Mouse (Mus musculus) forebrain, embryonic 15.5 days (tissue): ENCODE measurements around the gene Crabp2. TPM values are rescaled to one million over a fixed set of nuclear protein-coding genes. Genes with fewer than 3 reads are reported as not detected.

Experiments used
- ATAC-seq: fragments of 200-750 bp; cut with Nextera tagmentation; replicated peaks from 2 replicates; pipeline ENCODE4 v1.8.0; 2017; ENCODE audit warnings: mild to moderate bottlenecking, moderate TSS enrichment, moderate library complexity
- H3K27ac ChIP-seq: fragments of 300-500 bp; sonication (generic); replicated peaks from 2 replicates; pipeline ENCODE4 v1.5.1; 2015; ENCODE audit warnings: mild to moderate bottlenecking, inconsistent platforms
- H3K27me3 ChIP-seq: fragments of 300-500 bp; sonication (generic); 2 replicates; pipeline ENCODE4 v1.6.1; 2015; ENCODE audit warnings: inconsistent platforms
- H3K36me3 ChIP-seq: fragments of 300-500 bp; sonication (generic); 2 replicates; pipeline ENCODE4 v1.6.1; 2015; ENCODE audit warnings: mild to moderate bottlenecking, inconsistent platforms
- H3K4me1 ChIP-seq: fragments of 300-500 bp; sonication (generic); 2 replicates; pipeline ENCODE4 v1.6.1; 2015; ENCODE audit warnings: inconsistent platforms
- H3K4me2 ChIP-seq: fragments of 300-500 bp; sonication (generic); replicated peaks from 2 replicates; pipeline ENCODE4 v1.6.1; 2015; ENCODE audit warnings: mild to moderate bottlenecking, inconsistent platforms
- H3K4me3 ChIP-seq: fragments of 300-500 bp; sonication (generic); 2 replicates; pipeline ENCODE4 v1.5.1; 2015; ENCODE audit warnings: mild to moderate bottlenecking, inconsistent platforms
- H3K9ac ChIP-seq: fragments of 300-500 bp; sonication (generic); replicated peaks from 2 replicates; pipeline ENCODE4 v1.6.1; 2015; ENCODE audit warnings: mild to moderate bottlenecking, inconsistent platforms
- H3K9me3 ChIP-seq: fragments of 300-500 bp; sonication (generic); 2 replicates; pipeline ENCODE4 v1.6.1; 2016; ENCODE audit warnings: inconsistent platforms
- WGBS: fragments of 180-500 bp; shearing (Covaris S2); methylation state at CpG from one replicate; pipeline ENCODE4 v1.1.7; 2015; ENCODE audit warnings: mixed read lengths; 5-methylcytosine and 5-hydroxymethylcytosine counted together
- polyA plus RNA-seq: library from polyadenylated mRNA; unstranded; fragments of >200 nt; fragmentation: Nextera tagmentation; extraction: Ambion mirVana; gene quantifications from 2 replicates; pipeline ENCODE4 v1.2.1, GENCODE M21; 2015

Gene Crabp2
- polyA plus RNA-seq, 1 experiment from 2014 or later = 14.9 TPM

- Histone ChIP-seq H3K9me3 (no peaks in the 10 kb centered on the region), H3K36me3 (peaks cover 45% of the 10 kb centered on the region)
These were observed 18.2 kb upstream of the Crabp2 start, which contains the start of the genes Isg20l2 and Rrnad1 for GRCm38 (mm10) chr3:87930078-87930795. Gene Isg20l2, plus strand, starts transcription at chr3:87930314. Gene Rrnad1, minus strand, starts transcription at chr3:87930717.

GRCm38 (mm10) chr3:87934026-87934425, 14.4 kb upstream of the Crabp2 start:
- no peak overlapping the region for H3K4me3 ChIP-seq
- no peak for ATAC-seq
- no peaks in the 10 kb centered on the region for H3K27me3 ChIP-seq
- no peak overlapping the region for H3K9ac ChIP-seq
- peaks cover 51% of the 10 kb centered on the region for H3K4me1 ChIP-seq
- no peak overlapping the region for H3K27ac ChIP-seq
- WGBS = 61% methylated on average over 5 of the region's 5 CpGs
- H3K9me3 ChIP-seq = no peaks in the 10 kb centered on the region
- no peak overlapping the region for H3K4me2 ChIP-seq
- H3K36me3 ChIP-seq = peaks cover 45% of the 10 kb centered on the region

More at GRCm38 (mm10) chr3:87930078-87930795, 18.2 kb upstream of the Crabp2 start, which contains the start of the genes Isg20l2 and Rrnad1:
- peak within 1 kb of the TSS; percentile 83 for H3K27ac ChIP-seq
- no peaks in the 10 kb centered on the region for H3K27me3 ChIP-seq
- peak within 1 kb of the TSS; percentile 80 for H3K4me2 ChIP-seq
- peak within 1 kb of the TSS; percentile 75 for H3K9ac ChIP-seq
- WGBS = 0% methylated on average over 75 of the region's 78 CpGs
- ATAC-seq = peak; percentile 98
- peaks cover 46% of the 10 kb centered on the region for H3K4me1 ChIP-seq
- H3K4me3 ChIP-seq = peak within 1 kb of the TSS; percentile 70

- no peaks in the 10 kb centered on the region for H3K9me3 ChIP-seq
- peaks cover 46% of the 10 kb centered on the region for H3K4me1 ChIP-seq
- no peak for ATAC-seq
- H3K9ac ChIP-seq = no peak overlapping the region
- no peaks in the 10 kb centered on the region for H3K27me3 ChIP-seq
- H3K36me3 ChIP-seq = peaks cover 50% of the 10 kb centered on the region
- no peak overlapping the region for H3K4me2 ChIP-seq
- H3K4me3 ChIP-seq = no peak overlapping the region
- WGBS = 69% methylated on average over 4 of the region's 4 CpGs
- H3K27ac ChIP-seq = no peak overlapping the region
These were observed 14.0 kb upstream of the Crabp2 start for GRCm38 (mm10) chr3:87934501-87934900.

GRCm38 (mm10) chr3:87935201-87935600, 13.3 kb upstream of the Crabp2 start:
- 86% methylated on average over 4 of the region's 4 CpGs for WGBS
- no peak overlapping the region for H3K4me3 ChIP-seq

GRCm38 (mm10) chr3:87935776-87936175, 12.7 kb upstream of the Crabp2 start:
- Histone ChIP-seq H3K4me1 (peaks cover 43% of the 10 kb centered on the region), H3K36me3 (peaks cover 63% of the 10 kb centered on the region), H3K4me2 (no peak overlapping the region), H3K27me3 (no peaks in the 10 kb centered on the region), H3K27ac (no peak overlapping the region; the same call in 1 of the 2 replicates), H3K9ac (no peak overlapping the region), H3K4me3 (no peak overlapping the region), H3K9me3 (no peaks in the 10 kb centered on the region)
- WGBS = 97% methylated on average over 2 of the region's 2 CpGs
- peak; percentile 75 for ATAC-seq

More at GRCm38 (mm10) chr3:87935201-87935600, 13.3 kb upstream of the Crabp2 start:
- Histone ChIP-seq H3K4me1 (peaks cover 44% of the 10 kb centered on the region), H3K9ac (no peak overlapping the region), H3K4me2 (no peak overlapping the region), H3K27ac (no peak overlapping the region), H3K36me3 (peaks cover 57% of the 10 kb centered on the region), H3K27me3 (no peaks in the 10 kb centered on the region), H3K9me3 (no peaks in the 10 kb centered on the region)
- no peak for ATAC-seq

- ATAC-seq = no peak
- 57% methylated on average over 5 of the region's 5 CpGs for WGBS
These were observed 7.9 kb upstream of the Crabp2 start for GRCm38 (mm10) chr3:87940611-87941010.

GRCm38 (mm10) chr3:87942471-87942870, 6.0 kb upstream of the Crabp2 start:
- Histone ChIP-seq H3K4me1 (peaks cover 24% of the 10 kb centered on the region), H3K27me3 (no peaks in the 10 kb centered on the region), H3K27ac (no peak overlapping the region), H3K4me3 (no peak overlapping the region), H3K4me2 (no peak overlapping the region), H3K9ac (no peak overlapping the region), H3K36me3 (peaks cover 50% of the 10 kb centered on the region), H3K9me3 (no peaks in the 10 kb centered on the region)
- whole genome bisulfite sequencing = 90% methylated on average over 2 of the region's 2 CpGs
- no peak for ATAC-seq

More at GRCm38 (mm10) chr3:87940611-87941010, 7.9 kb upstream of the Crabp2 start:
- peaks cover 17% of the 10 kb centered on the region for H3K4me1 ChIP-seq
- no peak overlapping the region for H3K9ac ChIP-seq
- H3K4me3 ChIP-seq = no peak overlapping the region
- H3K27me3 ChIP-seq = no peaks in the 10 kb centered on the region
- H3K4me2 ChIP-seq = no peak overlapping the region
- H3K9me3 ChIP-seq = no peaks in the 10 kb centered on the region
- H3K36me3 ChIP-seq = peaks cover 57% of the 10 kb centered on the region
- H3K27ac ChIP-seq = no peak overlapping the region

- Histone ChIP-seq H3K27ac (no peak overlapping the region), H3K9me3 (no peaks in the 10 kb centered on the region), H3K4me1 (peaks cover 35% of the 10 kb centered on the region), H3K27me3 (no peaks in the 10 kb centered on the region), H3K4me2 (no peak overlapping the region), H3K9ac (no peak overlapping the region), H3K36me3 (peaks cover 41% of the 10 kb centered on the region), H3K4me3 (no peak overlapping the region)
- ATAC-seq = no peak
- 82% methylated on average over 7 of the region's 7 CpGs for WGBS
These were observed 4.9 kb upstream of the Crabp2 start for GRCm38 (mm10) chr3:87943586-87943985.

GRCm38 (mm10) chr3:87944838-87945600, 3.4 kb upstream of the Crabp2 start:
- peaks cover 27% of the 10 kb centered on the region for H3K36me3 ChIP-seq
- no peak overlapping the region for H3K4me2 ChIP-seq
- H3K4me3 ChIP-seq = no peak overlapping the region
- H3K9me3 ChIP-seq = no peaks in the 10 kb centered on the region
- WGBS = 11% methylated on average over 4 of the region's 4 CpGs
- H3K27me3 ChIP-seq = no peaks in the 10 kb centered on the region
- ATAC-seq = peak; percentile 44; the same call in 1 of the 2 replicates
- no peak overlapping the region for H3K9ac ChIP-seq
- peaks cover 49% of the 10 kb centered on the region for H3K4me1 ChIP-seq
- H3K27ac ChIP-seq = 0 out of 2 replicates have a peak overlapping the region, but pooled peaks have one; percentile 34

GRCm38 (mm10) chr3:87945781-87946540, 2.5 kb upstream of the Crabp2 start:
- peaks cover 17% of the 10 kb centered on the region for H3K36me3 ChIP-seq
- no peak overlapping the region for H3K4me2 ChIP-seq
- H3K27ac ChIP-seq = no peak overlapping the region
- no peak for ATAC-seq
- H3K27me3 ChIP-seq = no peaks in the 10 kb centered on the region
- no peak overlapping the region for H3K9ac ChIP-seq
- no peaks in the 10 kb centered on the region for H3K9me3 ChIP-seq
- H3K4me1 ChIP-seq = peaks cover 54% of the 10 kb centered on the region
- 18% methylated on average over 12 of the region's 12 CpGs for WGBS
- H3K4me3 ChIP-seq = no peak overlapping the region

- no peak for ATAC-seq
- Histone ChIP-seq H3K27ac (no peak overlapping the region), H3K4me1 (peaks cover 54% of the 10 kb centered on the region)
These were observed 2.0 kb upstream of the Crabp2 start for GRCm38 (mm10) chr3:87946541-87946860.

More at GRCm38 (mm10) chr3:87946541-87946860, 2.0 kb upstream of the Crabp2 start:
- WGBS = 43% methylated on average over 1 of the region's 1 CpGs
- no peaks in the 10 kb centered on the region for H3K27me3 ChIP-seq
- no peak overlapping the region for H3K9ac ChIP-seq
- H3K4me2 ChIP-seq = no peak overlapping the region
- H3K9me3 ChIP-seq = no peaks in the 10 kb centered on the region
- no peak overlapping the region for H3K4me3 ChIP-seq
- peaks cover 12% of the 10 kb centered on the region for H3K36me3 ChIP-seq
